Mouse (Mus musculus) MEL (cell line): ENCODE results near the gene Esrra. TPM values are rescaled to one million over a fixed set of nuclear protein-coding genes. Genes with fewer than 3 reads are reported as not detected.
"Not testable (repeated sequence)": the region's sequence is repeated elsewhere in the genome, so short reads cannot be mapped to it uniquely, and the experiment has no call there.

Experiments
- DNase-seq: peaks from one replicate; pipeline ENCODE4 v3.0.0; 2011; ENCODE audit warnings: low read depth, low spot score
- H3K27ac ChIP-seq: 2 replicates; pipeline ENCODE4 v1.5.1; 2012; ENCODE audit warnings: low read depth, mild to moderate bottlenecking, control low read depth, low read length, moderate library complexity; ENCODE audit not compliant: control insufficient read depth
- H3K27me3 ChIP-seq, 2 experiments: fragments of 150-350 bp in 1 of 2; sonication (generic) in 1 of 2; 2 replicates each; pipeline ENCODE4 v1.6.1; 2012; ENCODE audit warnings: low read length in 2 of 2, mild to moderate bottlenecking in 2 of 2, improper control_type of control experiment in 1 of 2, moderate library complexity in 1 of 2; ENCODE audit not compliant: insufficient read depth in 2 of 2, control insufficient read depth in 1 of 2
- H3K36me3 ChIP-seq, 2 experiments: 2 replicates each; pipeline ENCODE4 v1.6.1; 2012 to 2014; ENCODE audit warnings: low read length in 2 of 2, improper control_type of control experiment in 1 of 2, inconsistent platforms in 1 of 2, mild to moderate bottlenecking in 1 of 2; ENCODE audit not compliant: insufficient read depth in 2 of 2, control insufficient read depth in 1 of 2
- H3K4me1 ChIP-seq, 2 experiments: fragments of 150-350 bp in 1 of 2; sonication (generic) in 1 of 2; 2 replicates each; pipeline ENCODE4 v1.6.1; 2012; ENCODE audit warnings: low read length in 2 of 2, improper control_type of control experiment in 1 of 2, mild to moderate bottlenecking in 1 of 2; ENCODE audit not compliant: insufficient read depth in 2 of 2, control insufficient read depth in 1 of 2
- H3K4me3 ChIP-seq, 2 experiments: fragments of 150-350 bp in 1 of 2; sonication (generic) in 1 of 2; 2 replicates each; pipeline ENCODE4 v1.5.1; 2012; ENCODE audit warnings: low read depth in 2 of 2, low read length in 2 of 2, mild to moderate bottlenecking in 2 of 2, moderate library complexity in 2 of 2, control low read depth in 1 of 2, improper control_type of control experiment in 1 of 2; ENCODE audit not compliant: control insufficient read depth in 1 of 2, insufficient read depth in 1 of 2
- H3K79me2 ChIP-seq: 2 replicates; pipeline ENCODE4 v1.6.1; 2012; ENCODE audit warnings: mild to moderate bottlenecking, low read length, moderate library complexity; ENCODE audit not compliant: control insufficient read depth, poor library complexity, insufficient read depth
- H3K9ac ChIP-seq: 2 replicates; pipeline ENCODE4 v1.6.1; 2012; ENCODE audit warnings: low read depth, mild to moderate bottlenecking, control low read depth, low read length, moderate library complexity; ENCODE audit not compliant: control insufficient read depth, poor library complexity, severe bottlenecking
- H3K9me3 ChIP-seq: fragments of 150-350 bp; sonication (generic); replicated peaks from 2 replicates; pipeline ENCODE4 v1.6.1; 2012; ENCODE audit warnings: mild to moderate bottlenecking, low read length, improper control_type of control experiment, moderate library complexity; ENCODE audit not compliant: insufficient read depth
- BHLHE40 ChIP-seq: IDR thresholded peaks from 2 replicates; pipeline ENCODE4 v1.6.1; 2012; ENCODE audit warnings: low read depth, mild to moderate bottlenecking, inconsistent platforms, low read length, improper control_type of control experiment, borderline replicate concordance
- CHD2 ChIP-seq: IDR thresholded peaks from 2 replicates; pipeline ENCODE4 v1.6.1; 2011; ENCODE audit warnings: low read length, improper control_type of control experiment
- E2F4 ChIP-seq: IDR thresholded peaks from 2 replicates; pipeline ENCODE4 v1.6.1; 2011; ENCODE audit warnings: low read depth, low read length, improper control_type of control experiment, borderline replicate concordance
- ETS1 ChIP-seq: IDR thresholded peaks from 2 replicates; pipeline ENCODE4 v1.6.1; 2012; ENCODE audit warnings: low read depth, mild to moderate bottlenecking, inconsistent platforms, low read length, improper control_type of control experiment, moderate library complexity
- GATA1 ChIP-seq: IDR thresholded peaks from 2 replicates; pipeline ENCODE4 v1.6.1; 2011; ENCODE audit warnings: low read depth, low read length, improper control_type of control experiment
- HCFC1 ChIP-seq: IDR thresholded peaks from 2 replicates; pipeline ENCODE4 v1.6.1; 2012; ENCODE audit warnings: low read depth, mild to moderate bottlenecking, inconsistent platforms, low read length, improper control_type of control experiment, moderate library complexity
- JUND ChIP-seq: IDR thresholded peaks from 2 replicates; pipeline ENCODE4 v1.6.1; 2011; ENCODE audit warnings: low read depth, mild to moderate bottlenecking, improper control_type of control experiment, low read length
- KAT2A ChIP-seq: conservative IDR thresholded peaks from 2 replicates; pipeline ENCODE4 v1.6.1; 2012; ENCODE audit warnings: low read depth, low read length, improper control_type of control experiment, inconsistent platforms
- MAFK ChIP-seq: IDR thresholded peaks from 2 replicates; pipeline ENCODE4 v1.6.1; 2011; ENCODE audit warnings: low read depth, mild to moderate bottlenecking, low read length, improper control_type of control experiment, borderline replicate concordance
- MAX ChIP-seq: IDR thresholded peaks from 2 replicates; pipeline ENCODE4 v1.6.1; 2011; ENCODE audit warnings: low read length, improper control_type of control experiment
- MAZ ChIP-seq: IDR thresholded peaks from 2 replicates; pipeline ENCODE4 v1.6.1; 2012; ENCODE audit warnings: low read depth, mild to moderate bottlenecking, inconsistent platforms, low read length, improper control_type of control experiment
- MEF2A ChIP-seq: IDR thresholded peaks from 2 replicates; pipeline ENCODE4 v1.6.1; 2014; ENCODE audit warnings: low read depth, mild to moderate bottlenecking, inconsistent platforms, low read length, improper control_type of control experiment; ENCODE audit not compliant: poor library complexity, insufficient replicate concordance, severe bottlenecking; ENCODE audit errors: extremely low read depth
- MXI1 ChIP-seq: IDR thresholded peaks from 2 replicates; pipeline ENCODE4 v1.6.1; 2011; ENCODE audit warnings: mild to moderate bottlenecking, low read depth, low read length, improper control_type of control experiment
- MYB ChIP-seq: IDR thresholded peaks from 2 replicates; pipeline ENCODE4 v1.6.1; 2011; ENCODE audit warnings: mild to moderate bottlenecking, low read depth, low read length, improper control_type of control experiment
- MYC ChIP-seq: IDR thresholded peaks from 2 replicates; pipeline ENCODE4 v1.6.1; 2011; ENCODE audit warnings: low read depth, mild to moderate bottlenecking, low read length, improper control_type of control experiment, moderate library complexity
- POLR2AphosphoS2 ChIP-seq: IDR thresholded peaks from 2 replicates; pipeline ENCODE4 v1.6.1; 2011; ENCODE audit warnings: low read length, improper control_type of control experiment
- POLR2AphosphoS5 ChIP-seq: IDR thresholded peaks from 2 replicates; pipeline ENCODE4 v1.6.1; 2012; ENCODE audit warnings: low read depth, borderline replicate concordance, mild to moderate bottlenecking, inconsistent platforms, low read length, moderate library complexity, mixed read lengths
- RAD21 ChIP-seq: IDR thresholded peaks from 2 replicates; pipeline ENCODE4 v1.6.1; 2011; ENCODE audit warnings: mild to moderate bottlenecking, low read depth, low read length, improper control_type of control experiment
- RCOR1 ChIP-seq: IDR thresholded peaks from 2 replicates; pipeline ENCODE4 v1.6.1; 2012; ENCODE audit warnings: low read depth, mild to moderate bottlenecking, inconsistent platforms, low read length, improper control_type of control experiment
- SIN3A ChIP-seq: IDR thresholded peaks from 2 replicates; pipeline ENCODE4 v1.6.1; 2012; ENCODE audit warnings: low read length, improper control_type of control experiment, inconsistent platforms
- SMC3 ChIP-seq: IDR thresholded peaks from 2 replicates; pipeline ENCODE4 v1.6.1; 2011; ENCODE audit warnings: low read depth, low read length, improper control_type of control experiment
- TAL1 ChIP-seq: IDR thresholded peaks from 2 replicates; pipeline ENCODE4 v1.6.1; 2012; ENCODE audit warnings: mild to moderate bottlenecking, inconsistent platforms, low read length, moderate library complexity, mixed read lengths
- TBP ChIP-seq: IDR thresholded peaks from 2 replicates; pipeline ENCODE4 v1.8.0; 2011; ENCODE audit warnings: low read depth, low read length, improper control_type of control experiment
- UBTF ChIP-seq: IDR thresholded peaks from 2 replicates; pipeline ENCODE4 v1.6.1; 2012; ENCODE audit warnings: low read depth, mild to moderate bottlenecking, inconsistent platforms, low read length, improper control_type of control experiment, moderate library complexity, borderline replicate concordance; ENCODE audit not compliant: insufficient read depth
- USF1 ChIP-seq: IDR thresholded peaks from 2 replicates; pipeline ENCODE4 v1.6.1; 2014; ENCODE audit warnings: low read depth, mild to moderate bottlenecking, inconsistent platforms, low read length, improper control_type of control experiment, moderate library complexity
- USF2 ChIP-seq, 2 experiments: IDR thresholded peaks; 2 replicates each; pipeline ENCODE4 v1.6.1; 2011 to 2012; ENCODE audit warnings: improper control_type of control experiment in 2 of 2, low read length in 2 of 2, borderline replicate concordance in 1 of 2, inconsistent platforms in 1 of 2, low read depth in 1 of 2, mild to moderate bottlenecking in 1 of 2; ENCODE audit not compliant: insufficient read depth in 1 of 2
- ZKSCAN1 ChIP-seq: IDR thresholded peaks from 2 replicates; pipeline ENCODE4 v1.6.1; 2012; ENCODE audit warnings: low read depth, mild to moderate bottlenecking, inconsistent platforms, low read length, improper control_type of control experiment, moderate library complexity
- ZMIZ1 ChIP-seq: IDR thresholded peaks from 2 replicates; pipeline ENCODE4 v1.6.1; 2012; ENCODE audit warnings: low read depth, mild to moderate bottlenecking, inconsistent platforms, low read length, improper control_type of control experiment, moderate library complexity
- ZNF384 ChIP-seq: IDR thresholded peaks from 2 replicates; pipeline ENCODE4 v1.6.1; 2012; ENCODE audit warnings: low read depth, mild to moderate bottlenecking, inconsistent platforms, low read length, improper control_type of control experiment
- polyA plus RNA-seq, 2 experiments: library from polyadenylated mRNA; stranded (reverse) in 1 of 2; unstranded in 1 of 2; fragments of >175 nt in 1 of 2; fragments of >200 nt in 1 of 2; gene quantifications; 2 replicates each; pipeline versions ENCODE4 v1.2.1 to v1.2.4; 2012; ENCODE audit warnings: low replicate concordance in 2 of 2, low read depth in 1 of 2; ENCODE audit not compliant: insufficient read length in 2 of 2, insufficient read depth in 1 of 2, missing spikeins in 1 of 2
- total RNA-seq: library from RNA; depleted of rRNA; stranded (reverse); fragments of 300-350 nt; gene quantifications from 2 replicates; pipeline ENCODE4 v1.2.3, GENCODE M21; 2012

Esrra gene
- total and polyA plus RNA-seq, 3 experiments = 32.5 to 40.9 TPM; not detected in 1

- Histone ChIP-seq H3K27ac (peak overlapping the region; percentile 99), H3K9ac (peak overlapping the region; percentile 92), H3K4me3 (peak overlapping the region; percentile 65 to 88), H3K79me2 (peaks cover 30% of the 10 kb centered on the region)
- H3K4me1 ChIP-seq, H3K27me3 ChIP-seq, H3K36me3 ChIP-seq, H3K9me3 ChIP-seq: not testable (repeated sequence)
- peak; percentile 79 for DNase-seq
- TF ChIP-seq USF1 (peak; percentile 55; the same call in 1 of the 2 replicates), POLR2AphosphoS2 (0 out of 2 replicates have a peak, but pooled peaks have one; percentile 18), ZMIZ1 (peak; percentile 29; the same call in 1 of the 2 replicates)
Measured at GRCm38 (mm10) chr19:6910306-6910705, 11.3 kb downstream of the Esrra start.

DNA sequence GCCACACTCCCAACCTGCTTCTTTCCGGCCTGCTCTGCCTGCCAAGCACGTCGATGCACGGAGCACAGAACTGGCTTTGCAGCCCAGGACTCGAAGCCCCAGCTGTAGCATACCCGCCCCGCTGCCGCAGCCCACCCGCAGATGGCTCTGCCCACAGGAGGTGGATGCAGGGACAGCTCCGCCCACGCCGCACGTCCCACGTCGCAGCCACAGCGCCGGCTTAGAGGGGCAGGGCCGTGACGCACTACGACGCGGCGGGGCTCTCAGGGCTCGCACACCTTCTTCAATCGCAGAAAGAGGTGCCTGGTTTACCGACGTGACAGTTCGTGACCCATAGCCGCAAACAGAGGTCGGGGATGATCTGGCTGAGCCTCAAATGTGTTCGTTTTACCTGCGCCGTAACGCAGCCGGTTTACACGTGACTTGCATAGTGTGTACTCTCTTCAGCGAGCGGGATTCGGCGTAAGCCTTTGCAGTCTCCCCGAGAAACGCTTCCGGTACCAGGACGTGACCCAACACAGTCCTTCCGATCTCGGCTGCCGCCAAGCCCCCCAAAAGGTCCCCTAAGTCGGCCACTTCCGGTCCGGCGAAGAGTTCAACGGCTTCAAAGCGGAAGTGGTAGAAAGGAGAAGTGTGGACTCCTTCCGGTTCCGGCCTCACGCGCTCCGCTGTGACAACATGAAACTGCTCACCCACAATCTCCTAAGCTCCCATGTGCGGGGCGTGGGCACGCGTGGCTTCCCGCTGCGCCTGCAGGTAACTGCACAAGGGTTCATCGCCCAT is 11.9 kb downstream of the Esrra start, which contains the start of the genes Trmt112 and Prdx5:
TSS of gene Trmt112 (plus strand) at position 192 of the 783 bp plus-strand sequence.
TSS of gene Prdx5 (minus strand) at position 600 of the 783 bp plus-strand sequence.
- peak; percentile 98 for DNase-seq
- peak within 1 kb of the TSS; percentile 99 for H3K27ac ChIP-seq
- peaks cover 3 to 10% of the 10 kb centered on the region in 2 experiments for H3K36me3 ChIP-seq
- peak within 1 kb of the TSS; percentile 92 for H3K9ac ChIP-seq
- no peaks in the 10 kb centered on the region for H3K9me3 ChIP-seq
- peaks cover 30% of the 10 kb centered on the region for H3K79me2 ChIP-seq
- H3K4me1 ChIP-seq = peaks cover 0 to 8% of the 10 kb centered on the region in 2 experiments; a peak in 2 of 4 replicates
- peak within 1 kb of the TSS; percentile 65 to 88 for H3K4me3 ChIP-seq
- no peaks in the 10 kb centered on the region for H3K27me3 ChIP-seq
- no peak for TF ChIP-seq GATA1
- TF ChIP-seq SMC3 = 0 out of 2 replicates have a peak, but pooled peaks have one; percentile 13
- TF ChIP-seq MAZ = peak; percentile 33; the same call in 1 of the 2 replicates
- TF ChIP-seq BHLHE40 = peak; percentile 63; the same call in 1 of the 2 replicates
- peak; percentile 95 for TF ChIP-seq MXI1
- peak; percentile 89 for TF ChIP-seq SIN3A
- TF ChIP-seq MAFK = no peak
- TF ChIP-seq MYB = peak; percentile 83
- no peak for TF ChIP-seq MEF2A
- no peak for TF ChIP-seq RAD21
- no peak for TF ChIP-seq ZNF384
- peak; percentile 77 for TF ChIP-seq KAT2A
- TF ChIP-seq ZKSCAN1 = no peak
- TF ChIP-seq HCFC1 = peak; percentile 87
- TF ChIP-seq E2F4 = peak; percentile 50; the same call in 1 of the 2 replicates
- TF ChIP-seq TBP = peak; percentile 70
- peak; percentile 46; the same call in 1 of the 2 replicates for TF ChIP-seq RCOR1
- TF ChIP-seq TAL1 = no peak
- TF ChIP-seq UBTF = no peak
- TF ChIP-seq JUND = no peak
- TF ChIP-seq USF1 = peak; percentile 65
- TF ChIP-seq MAX = peak; percentile 88
- peak; percentile 94 for TF ChIP-seq MYC
- peak; percentile 68; the same call in 1 of the 2 replicates for TF ChIP-seq POLR2AphosphoS5
- TF ChIP-seq USF2 (IDR thresholded peaks at IDR 0.05; ENCODE audit: borderline replicate concordance in 1 of 2, insufficient read depth in 1 of 2, low read depth in 1 of 2, low read length in 2 of 2) = no peak
- TF ChIP-seq ETS1 = peak; percentile 52
- peak; percentile 68 for TF ChIP-seq CHD2
